Mouse (Mus musculus): ENCODE measurements at regions not wholly inside any gene's neighbourhood (a gene's known extent, or its start where the extent isn't known, plus 50 kb on each side); places are given as distances from the start of the nearest gene placed in this dataset.

DNA sequence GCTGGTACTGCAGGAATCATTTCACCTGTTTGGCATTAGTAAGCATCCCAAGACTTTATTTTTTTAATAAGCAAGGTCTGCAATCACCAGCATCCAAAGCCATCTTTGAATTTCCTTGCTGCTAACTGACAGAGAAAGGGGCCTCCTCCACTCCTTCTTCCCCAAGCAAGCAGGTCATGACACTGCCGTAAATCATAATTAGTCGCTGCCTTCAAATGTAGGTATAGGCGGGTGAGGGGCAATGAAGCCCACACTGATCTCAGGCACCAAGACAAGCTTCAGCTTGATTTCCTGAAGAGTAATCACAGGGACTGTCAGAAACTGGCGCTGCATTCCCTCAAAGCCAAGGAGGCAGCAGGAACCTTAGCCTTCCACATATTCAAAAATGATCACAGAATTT lies 73.3 kb upstream of the Ptprt start:
- no peak for DNase-seq (ENCODE audit: low spot score)

DNA sequence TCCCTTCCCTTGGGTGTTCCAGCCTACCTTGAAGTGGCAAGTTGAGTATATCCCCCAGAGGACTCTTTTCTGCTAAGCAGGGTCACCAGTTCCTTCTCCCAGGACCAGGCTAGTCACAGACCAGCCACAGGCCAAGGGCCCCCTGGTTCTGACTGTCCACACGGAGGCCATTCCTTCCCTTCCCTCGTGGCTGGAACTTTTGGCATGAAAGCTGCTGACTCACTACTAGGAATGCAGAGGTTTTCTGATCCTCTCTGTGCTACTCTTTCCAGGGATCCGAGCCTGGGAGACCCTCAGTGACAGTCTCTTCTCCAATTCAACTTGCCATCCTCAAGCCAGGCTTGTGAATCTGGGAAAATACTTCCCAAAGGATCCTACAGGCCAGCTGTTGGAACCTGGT lies 59.1 kb upstream of the Ptprt start:
- no peak for DNase-seq (ENCODE audit: low spot score)

DNA sequence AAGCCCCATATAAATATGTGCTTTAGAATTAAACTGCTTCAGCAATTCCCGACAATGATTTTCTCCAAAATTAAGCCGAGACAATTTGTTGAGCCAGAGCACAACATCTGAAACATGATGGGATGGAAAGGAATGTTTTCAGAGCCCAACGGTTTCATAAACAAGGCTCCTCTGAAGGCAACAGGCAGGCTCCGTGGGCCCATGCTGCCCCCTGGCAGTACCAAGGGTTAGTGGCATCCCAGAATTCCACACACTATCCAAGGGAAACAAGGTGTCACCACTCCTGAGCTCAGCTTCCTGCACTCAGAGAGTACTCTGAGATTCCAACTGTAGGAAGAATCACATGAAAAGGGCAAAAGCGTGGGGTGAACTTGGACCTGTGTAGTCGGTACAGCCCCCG lies 57.5 kb upstream of the Ptprt start:
- DNase-seq (ENCODE audit: low spot score), result no peak

DNA sequence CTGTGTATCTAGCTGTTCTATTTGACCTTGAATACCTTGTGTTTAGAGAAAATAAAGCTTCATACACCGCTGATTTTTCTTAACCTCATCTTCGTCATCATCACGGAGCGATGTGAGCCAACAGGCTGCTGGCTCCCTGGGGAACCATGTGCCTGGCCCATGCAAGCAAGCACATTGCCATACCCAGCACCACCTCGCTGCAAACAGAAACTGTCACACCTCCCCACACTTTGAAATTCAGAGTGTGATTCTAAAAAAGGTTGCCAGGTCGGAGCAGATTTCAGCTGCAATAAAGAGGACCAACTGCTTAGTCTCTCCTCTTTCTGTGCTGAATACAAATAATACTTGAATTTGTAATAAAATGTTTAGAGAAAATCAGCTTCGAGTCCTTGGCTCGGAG lies 54.0 kb upstream of the Ptprt start:
- DNase-seq (ENCODE audit: low spot score), result no peak

DNA sequence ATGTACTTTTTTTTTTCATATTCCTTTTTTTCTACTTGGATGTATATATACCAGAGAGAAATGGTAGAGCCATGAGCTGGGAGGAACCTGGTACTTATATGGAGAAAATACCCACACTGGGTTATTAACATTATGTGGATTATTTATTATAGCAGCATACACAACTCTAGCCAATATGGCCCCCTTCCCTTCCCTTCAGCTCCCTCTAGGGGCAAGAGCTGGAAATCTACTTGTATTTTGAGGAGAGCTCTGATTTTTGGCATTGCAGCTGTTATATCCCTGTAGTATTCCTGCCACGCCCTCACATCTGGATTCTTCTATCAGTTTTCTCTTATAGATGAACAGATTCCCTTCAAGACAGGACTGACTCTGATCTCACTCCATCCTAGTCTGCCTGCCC lies 52.0 kb upstream of the Ptprt start:
- DNase-seq (ENCODE audit: low spot score), result no peak

DNA sequence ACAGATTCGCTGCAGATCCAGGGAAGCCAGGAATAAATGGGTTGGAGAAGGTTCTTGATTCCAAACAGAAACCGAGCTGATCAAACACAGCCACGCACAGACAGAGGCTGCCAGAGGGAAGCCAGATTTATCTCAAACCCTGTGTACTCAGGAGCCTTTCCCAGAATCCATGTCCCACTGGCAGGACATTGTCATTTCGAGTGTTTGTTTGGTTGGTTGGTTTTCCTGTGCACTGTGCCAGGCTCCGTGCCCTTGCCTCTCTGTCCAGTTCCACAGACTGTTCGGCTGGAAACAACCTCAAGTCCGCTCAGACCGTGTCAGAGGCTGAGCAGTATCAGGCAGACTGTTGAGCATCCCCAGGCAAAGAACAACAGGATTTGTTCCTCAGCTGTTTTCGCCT lies 51.4 kb upstream of the Ptprt start:
- no peak for DNase-seq (ENCODE audit: low spot score)
